Mouse (Mus musculus) brain, adult 2 months (tissue): ENCODE data around the gene N4bp1.
A peak's percentile ranks its signal among the peaks of the same experiment; 100 is the strongest.

Experiments
- DNase-seq: peaks from one replicate; pipeline ENCODE4 v3.0.0; 2011; ENCODE audit warnings: low read depth, low spot score

The N4bp1 gene

GRCm38 (mm10) chr8:86825674-86826448 is 59.2 kb downstream of the N4bp1 start:
- no peak for DNase-seq

- DNase-seq = no peak
These were observed 60.3 kb downstream of the N4bp1 start for GRCm38 (mm10) chr8:86824735-86825134.

GRCm38 (mm10) chr8:86820756-86821201 is 64.3 kb downstream of the N4bp1 start:
- peak; percentile 55 for DNase-seq

- DNase-seq = no peak
These were observed 64.8 kb downstream of the N4bp1 start for GRCm38 (mm10) chr8:86820186-86820755.

GRCm38 (mm10) chr8:86819426-86819825 is 65.6 kb downstream of the N4bp1 start:
- peak; percentile 77 for DNase-seq

- DNase-seq = no peak
These were observed 75.8 kb downstream of the N4bp1 start for GRCm38 (mm10) chr8:86808990-86809960.

GRCm38 (mm10) chr8:86808239-86808638 is 76.8 kb downstream of the N4bp1 start:
- DNase-seq = peak; percentile 58

- DNase-seq = no peak
These were observed 83.1 kb downstream of the N4bp1 start for GRCm38 (mm10) chr8:86801988-86802387.

GRCm38 (mm10) chr8:86800966-86801365 is 84.1 kb downstream of the N4bp1 start:
- no peak for DNase-seq

- no peak for DNase-seq
These were observed 86.9 kb downstream of the N4bp1 start for GRCm38 (mm10) chr8:86798141-86798540.

- no peak for DNase-seq
These were observed 87.4 kb downstream of the N4bp1 start for GRCm38 (mm10) chr8:86797705-86798104.

GRCm38 (mm10) chr8:86794716-86795115 is 90.3 kb downstream of the N4bp1 start:
- DNase-seq = no peak

- no peak for DNase-seq
These were observed 93.5 kb downstream of the N4bp1 start for GRCm38 (mm10) chr8:86791542-86791941.

GRCm38 (mm10) chr8:86789576-86789975 is 95.5 kb downstream of the N4bp1 start:
- no peak for DNase-seq

GRCm38 (mm10) chr8:86787891-86788420 is 97.1 kb downstream of the N4bp1 start:
- DNase-seq = no peak

- peak; percentile 21 for DNase-seq
These were observed 98.6 kb downstream of the N4bp1 start for GRCm38 (mm10) chr8:86786498-86786897.

GRCm38 (mm10) chr8:86781094-86781493 is 104.0 kb downstream of the N4bp1 start:
- DNase-seq = peak; percentile 49

- no peak for DNase-seq
These were observed 105.9 kb downstream of the N4bp1 start for GRCm38 (mm10) chr8:86779207-86779606.

GRCm38 (mm10) chr8:86769945-86770715 is 114.9 kb downstream of the N4bp1 start:
- DNase-seq = peak; percentile 23

- DNase-seq = peak; percentile 85
These were observed 116.6 kb downstream of the N4bp1 start for GRCm38 (mm10) chr8:86768499-86768898.
